Mouse (Mus musculus): ENCODE measurements around the gene Stag1.

The Stag1 gene

GRCm38 (mm10) chr9:100584031-100584430, 13.6 kb upstream of the Stag1 start:
- no peak for TF ChIP-seq GATA4 (IDR thresholded peaks at IDR 0.05; ENCODE audit: insufficient replicate concordance, low read length)

- no peak for TF ChIP-seq GATA4 (IDR thresholded peaks at IDR 0.05; ENCODE audit: insufficient replicate concordance, low read length)
Observed at GRCm38 (mm10) chr9:100590462-100590861, 7.1 kb upstream of the Stag1 start.

GRCm38 (mm10) chr9:100596317-100596716, 1.3 kb upstream of the Stag1 start:
- no peak for TF ChIP-seq GATA4 (IDR thresholded peaks at IDR 0.05; ENCODE audit: insufficient replicate concordance, low read length)

- peak; percentile 31; the same call in 1 of the 2 replicates for TF ChIP-seq GATA4 (IDR thresholded peaks at IDR 0.05; ENCODE audit: insufficient replicate concordance, low read length)
Observed at GRCm38 (mm10) chr9:100599761-100600328, 2.2 kb downstream of the Stag1 start.

GRCm38 (mm10) chr9:100602130-100602529, 4.5 kb downstream of the Stag1 start:
- TF ChIP-seq GATA4 (IDR thresholded peaks at IDR 0.05; ENCODE audit: insufficient replicate concordance, low read length): no peak

- TF ChIP-seq GATA4 (IDR thresholded peaks at IDR 0.05; ENCODE audit: insufficient replicate concordance, low read length): no peak
Observed at GRCm38 (mm10) chr9:100603156-100603555, 5.6 kb downstream of the Stag1 start.

- no peak for TF ChIP-seq GATA4 (IDR thresholded peaks at IDR 0.05; ENCODE audit: insufficient replicate concordance, low read length)
Observed at GRCm38 (mm10) chr9:100605522-100605921, 7.9 kb downstream of the Stag1 start.

- TF ChIP-seq GATA4 (IDR thresholded peaks at IDR 0.05; ENCODE audit: insufficient replicate concordance, low read length): no peak
Observed at GRCm38 (mm10) chr9:100605985-100606554, 8.5 kb downstream of the Stag1 start.

- no peak for TF ChIP-seq GATA4 (IDR thresholded peaks at IDR 0.05; ENCODE audit: insufficient replicate concordance, low read length)
Observed at GRCm38 (mm10) chr9:100613501-100614071, 16.0 kb downstream of the Stag1 start.

- TF ChIP-seq GATA4 (IDR thresholded peaks at IDR 0.05; ENCODE audit: insufficient replicate concordance, low read length): no peak
Observed at GRCm38 (mm10) chr9:100616947-100617346, 19.3 kb downstream of the Stag1 start.

- no peak for TF ChIP-seq GATA4 (IDR thresholded peaks at IDR 0.05; ENCODE audit: insufficient replicate concordance, low read length)
Observed at GRCm38 (mm10) chr9:100626258-100626657, 28.7 kb downstream of the Stag1 start.

- TF ChIP-seq GATA4 (IDR thresholded peaks at IDR 0.05; ENCODE audit: insufficient replicate concordance, low read length): no peak
Observed at GRCm38 (mm10) chr9:100640754-100641153, 43.2 kb downstream of the Stag1 start.

GRCm38 (mm10) chr9:100641391-100642085, 43.9 kb downstream of the Stag1 start:
- TF ChIP-seq GATA4 (IDR thresholded peaks at IDR 0.05; ENCODE audit: insufficient replicate concordance, low read length): no peak

GRCm38 (mm10) chr9:100642186-100642839, 44.7 kb downstream of the Stag1 start:
- no peak for TF ChIP-seq GATA4 (IDR thresholded peaks at IDR 0.05; ENCODE audit: insufficient replicate concordance, low read length)

- peak; percentile 74; the same call in 1 of the 2 replicates for TF ChIP-seq GATA4 (IDR thresholded peaks at IDR 0.05; ENCODE audit: insufficient replicate concordance, low read length)
Observed at GRCm38 (mm10) chr9:100642840-100643697, 45.5 kb downstream of the Stag1 start.

Data from liver, adult (tissue).